12 mouse cellular contexts compared by ENCODE assay signal in genomic region chr6:117032042-117032746, GRCm38 (mm10).
DNase-seq lines count a peak whose midpoint lies in the region; ATAC-seq lines count a peak whose summit lies in the region.
"Had no signal": no experiment of that assay in that cellular context is flagged by ENCODE, and none has a peak within 500 bp of the region (broad histone marks: within the 10 kb centered on the region; RNA-seq: fewer than 3 reads in every experiment).

No protein-coding gene starts in this region.

- no peaks in the 10 kb centered on the region for H3K36me3 ChIP-seq in lung, embryonic 16.5 days (ENCODE audit: control insufficient read depth, insufficient read depth, low read length)
- H3K36me3 ChIP-seq: liver, embryonic 13.5 days; midbrain, embryonic 12.5 days had no signal

- peak; percentile 53 to 66 for DNase-seq in cerebellum, postnatal 10 days
- DNase-seq in cerebellum, adult 11 months = no peak
- DNase-seq in heart, postnatal 4 days = peak; percentile 35
- no peak for DNase-seq in heart, adult 8-10 months (ENCODE audit: low spot score)
- DNase-seq in lung, postnatal 25 days (ENCODE audit: low spot score) = no peak
- peak; percentile 5 to 7 for DNase-seq in layer of hippocampus, adult 8-10 months (ENCODE audit: low spot score in 2 of 2)
- no peak for DNase-seq in ovary, postnatal 36 days (ENCODE audit: low spot score)
- DNase-seq: cerebellum, adult 18-20 months; liver, embryonic 13.5 days; thymus, postnatal 14 days had no signal

- peak; percentile 36; the same call in 1 of the 2 replicates for ATAC-seq in lung, embryonic 16.5 days (ENCODE audit: low read depth)

- H3K4me3 ChIP-seq in lung, embryonic 16.5 days (ENCODE audit: low read length) = no peak overlapping the region
- H3K4me3 ChIP-seq: liver, embryonic 13.5 days; midbrain, embryonic 12.5 days had no signal

- H3K27me3 ChIP-seq in lung, embryonic 16.5 days (ENCODE audit: control insufficient read depth, insufficient read depth, low read depth, low read length) = no peaks in the 10 kb centered on the region
- H3K27me3 ChIP-seq: liver, embryonic 13.5 days; midbrain, embryonic 12.5 days had no signal

- H3K4me1 ChIP-seq in lung, embryonic 16.5 days (replicated peaks; ENCODE audit: control insufficient read depth, insufficient read depth, low read length) = no peaks in the 10 kb centered on the region
- H3K4me1 ChIP-seq: liver, embryonic 13.5 days; midbrain, embryonic 12.5 days had no signal

- H3K27ac ChIP-seq in lung, embryonic 16.5 days (ENCODE audit: low read length) = no peak overlapping the region
- H3K27ac ChIP-seq: liver, embryonic 13.5 days; midbrain, embryonic 12.5 days had no signal

- H3K4me2 ChIP-seq in lung, embryonic 16.5 days (ENCODE audit: low read depth, low read length) = no peak overlapping the region
- H3K4me2 ChIP-seq: liver, embryonic 13.5 days; midbrain, embryonic 12.5 days had no signal

- no peak overlapping the region for H3K9ac ChIP-seq in lung, embryonic 16.5 days (ENCODE audit: low read length)
- H3K9ac ChIP-seq: liver, embryonic 13.5 days; midbrain, embryonic 12.5 days had no signal

- 39% methylated on average over 8 of the region's 8 CpGs for WGBS in lung, embryonic 16.5 days

- H3K9me3 ChIP-seq in lung, embryonic 16.5 days (ENCODE audit: control insufficient read depth, low read length) = no peaks in the 10 kb centered on the region
- H3K9me3 ChIP-seq: liver, embryonic 13.5 days; midbrain, embryonic 12.5 days had no signal

Comparison
In these comparisons a context has a peak if more than half of its experiments do, and no peak if none do; other contexts are left out.
1. DNase-seq: peak in cerebellum, postnatal 10 days (2 of 2), heart, postnatal 4 days (single experiment) and layer of hippocampus, adult 8-10 months (2 of 2); none in cerebellum, adult 11 months (single experiment), heart, adult 8-10 months (single experiment), lung, postnatal 25 days (single experiment) and ovary, postnatal 36 days (single experiment).